Mouse (Mus musculus): ENCODE data around the gene D630045J12Rik. TPM values are rescaled to one million over a fixed set of nuclear protein-coding genes. Genes with fewer than 3 reads are reported as not detected.

D630045J12Rik gene
- polyA plus RNA-seq, 1 experiment: 0.24 TPM

DNA sequence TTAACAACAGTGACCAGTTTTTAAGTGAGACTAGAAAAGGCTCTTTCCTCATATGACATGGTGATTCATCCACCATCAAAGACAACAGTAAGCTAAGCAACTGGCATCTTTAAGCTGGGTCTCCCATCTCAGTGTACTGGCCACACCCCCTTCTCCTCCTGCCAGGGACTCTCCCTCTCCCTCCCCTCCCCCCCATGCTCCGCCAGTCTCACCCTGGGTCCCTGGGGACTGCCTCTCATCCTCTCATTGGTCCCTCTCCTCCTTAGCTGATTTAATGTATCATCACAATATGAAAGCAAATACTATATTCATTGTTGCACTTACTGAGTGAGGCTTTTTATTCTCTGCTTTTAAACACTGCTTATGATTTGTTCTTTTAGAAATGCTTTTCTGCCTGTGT is 29.7 kb downstream of the D630045J12Rik start:
- 0 out of 2 replicates have a peak, but pooled peaks cover 2% of the 10 kb centered on the region for H3K4me1 ChIP-seq (ENCODE audit: control insufficient read depth, insufficient read depth, insufficient read length, low read length)
- H3K4me3 ChIP-seq (ENCODE audit: insufficient read depth, low read depth, low read length): no peak overlapping the region
- H3K27ac ChIP-seq (replicated peaks; ENCODE audit: low read depth, low read length): no peak overlapping the region

DNA sequence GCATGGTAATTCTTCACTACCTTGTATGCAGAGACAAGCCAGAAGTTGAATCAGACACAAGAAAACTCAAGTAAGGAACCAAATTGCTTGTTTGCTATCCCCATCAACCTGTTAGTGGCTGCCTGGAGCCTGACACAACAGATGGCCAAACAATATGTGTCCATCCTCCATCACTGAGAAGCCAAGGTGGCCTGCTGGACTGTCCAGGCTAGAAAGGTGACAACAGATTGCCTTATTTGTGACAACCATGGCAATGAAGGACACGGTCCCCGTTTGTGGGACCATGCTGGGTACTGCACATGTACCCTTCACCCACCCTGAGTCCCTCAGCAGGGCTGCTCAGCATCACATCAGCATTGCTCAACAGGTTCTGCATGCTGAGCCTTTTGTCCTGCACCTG is 34.5 kb downstream of the D630045J12Rik start:
- no peak overlapping the region for H3K4me3 ChIP-seq (ENCODE audit: insufficient read depth, low read depth, low read length)
- no peak overlapping the region for H3K27ac ChIP-seq (replicated peaks; ENCODE audit: low read depth, low read length)
- H3K4me1 ChIP-seq (ENCODE audit: control insufficient read depth, insufficient read depth, insufficient read length, low read length): no peaks in the 10 kb centered on the region

DNA sequence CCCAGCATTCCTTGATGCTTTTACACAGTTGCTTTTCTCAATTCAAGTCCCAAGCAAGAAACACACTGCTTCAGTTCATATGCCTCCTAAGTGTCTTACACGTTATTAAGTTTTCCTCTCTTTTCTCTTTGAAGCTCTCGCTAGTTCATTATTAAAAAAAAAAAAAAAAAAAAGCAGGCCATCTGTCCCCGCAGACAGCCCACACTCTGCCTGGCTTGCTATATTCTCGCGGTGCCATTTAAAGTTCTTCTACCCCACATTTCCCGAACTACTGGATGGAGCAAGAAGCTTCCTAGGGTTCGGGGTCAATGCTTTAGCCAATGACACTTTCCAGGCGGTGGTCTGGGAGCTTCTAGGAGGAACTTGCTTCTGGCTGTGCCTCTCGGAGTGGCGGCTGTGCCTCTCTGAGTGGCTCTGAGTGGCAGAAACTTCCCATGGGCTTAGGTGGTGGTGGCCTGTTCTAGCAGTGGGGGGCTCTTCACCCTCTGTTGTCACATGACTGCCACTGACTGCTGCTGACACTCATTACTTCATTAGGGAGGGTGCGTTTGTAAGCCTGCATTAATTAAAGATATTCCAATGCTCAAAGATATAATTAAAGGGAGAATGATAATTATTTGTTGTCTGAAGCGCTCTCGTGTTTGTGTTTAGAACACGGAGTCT is 38.2 kb downstream of the D630045J12Rik start:
- Histone ChIP-seq H3K4me3 (ENCODE audit: insufficient read depth, low read depth, low read length) (no peak overlapping the region), H3K4me1 (ENCODE audit: control insufficient read depth, insufficient read depth, insufficient read length, low read length) (no peaks in the 10 kb centered on the region), H3K27ac (replicated peaks; ENCODE audit: low read depth, low read length) (no peak overlapping the region)

- no peak overlapping the region for H3K4me3 ChIP-seq (ENCODE audit: insufficient read depth, low read depth, low read length)
- H3K27ac ChIP-seq (replicated peaks; ENCODE audit: low read depth, low read length): no peak overlapping the region
- H3K4me1 ChIP-seq (ENCODE audit: control insufficient read depth, insufficient read depth, insufficient read length, low read length): no peaks in the 10 kb centered on the region
These were observed 46.2 kb downstream of the D630045J12Rik start for GRCm38 (mm10) chr6:38207621-38208020.

DNA sequence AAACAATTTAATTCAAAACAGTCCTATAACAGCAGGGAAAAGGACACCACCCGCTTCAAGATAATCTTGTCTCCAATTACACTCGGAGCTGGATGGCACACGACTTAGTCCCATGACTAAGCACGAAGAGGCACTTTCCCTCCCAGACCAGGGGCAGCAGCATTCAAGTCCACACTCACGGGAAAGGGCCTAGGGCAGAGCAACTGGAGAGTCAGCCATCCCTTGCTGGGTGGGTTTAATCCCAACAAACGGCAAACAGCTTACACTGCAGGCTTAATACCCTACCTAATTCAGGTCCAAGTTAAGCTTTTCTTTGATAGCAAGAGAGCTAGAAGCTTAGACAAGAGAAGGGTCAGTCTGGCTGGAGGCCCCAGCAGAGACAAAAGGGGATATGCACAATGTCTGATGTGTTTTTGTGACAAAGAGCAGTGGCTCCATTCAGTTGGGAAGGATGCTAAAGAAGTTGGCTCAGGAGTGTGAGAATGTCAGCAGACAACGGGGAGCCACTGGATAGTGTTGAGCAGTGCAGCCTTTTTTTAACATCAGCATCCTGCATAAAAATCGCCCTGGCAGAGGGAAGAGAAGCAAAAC is 46.8 kb downstream of the D630045J12Rik start:
- H3K27ac ChIP-seq (replicated peaks; ENCODE audit: low read depth, low read length): no peak overlapping the region
- H3K4me3 ChIP-seq (ENCODE audit: insufficient read depth, low read depth, low read length): no peak overlapping the region
- no peaks in the 10 kb centered on the region for H3K4me1 ChIP-seq (ENCODE audit: control insufficient read depth, insufficient read depth, insufficient read length, low read length)

- Histone ChIP-seq H3K27ac (replicated peaks; ENCODE audit: low read depth, low read length) (no peak overlapping the region), H3K4me1 (ENCODE audit: control insufficient read depth, insufficient read depth, insufficient read length, low read length) (no peaks in the 10 kb centered on the region), H3K4me3 (ENCODE audit: insufficient read depth, low read depth, low read length) (no peak overlapping the region)
These were observed 48.4 kb downstream of the D630045J12Rik start for GRCm38 (mm10) chr6:38205375-38205774.

DNA sequence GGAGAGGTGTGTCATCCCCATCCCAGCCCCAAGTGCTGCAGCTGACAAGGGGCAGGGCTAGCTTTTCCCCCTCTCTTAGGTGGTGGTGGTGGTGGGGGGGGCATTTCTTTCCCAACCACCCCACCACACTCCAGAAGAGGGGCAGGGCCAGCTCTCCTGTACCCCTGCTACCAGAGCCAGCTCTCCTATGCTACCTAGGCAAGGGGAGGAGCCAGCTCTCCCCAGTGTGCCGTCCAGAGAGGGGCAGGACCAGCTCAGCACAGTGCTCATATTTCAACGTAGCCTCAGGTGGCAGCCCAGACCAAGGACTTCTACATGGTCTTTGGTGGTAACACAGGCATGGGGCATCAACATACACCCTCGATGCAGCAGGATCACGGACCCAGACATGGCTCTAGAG is 50.0 kb downstream of the D630045J12Rik start:
- Histone ChIP-seq H3K4me3 (ENCODE audit: insufficient read depth, low read depth, low read length) (no peak overlapping the region), H3K27ac (replicated peaks; ENCODE audit: low read depth, low read length) (no peak overlapping the region), H3K4me1 (ENCODE audit: control insufficient read depth, insufficient read depth, insufficient read length, low read length) (no peaks in the 10 kb centered on the region)

DNA sequence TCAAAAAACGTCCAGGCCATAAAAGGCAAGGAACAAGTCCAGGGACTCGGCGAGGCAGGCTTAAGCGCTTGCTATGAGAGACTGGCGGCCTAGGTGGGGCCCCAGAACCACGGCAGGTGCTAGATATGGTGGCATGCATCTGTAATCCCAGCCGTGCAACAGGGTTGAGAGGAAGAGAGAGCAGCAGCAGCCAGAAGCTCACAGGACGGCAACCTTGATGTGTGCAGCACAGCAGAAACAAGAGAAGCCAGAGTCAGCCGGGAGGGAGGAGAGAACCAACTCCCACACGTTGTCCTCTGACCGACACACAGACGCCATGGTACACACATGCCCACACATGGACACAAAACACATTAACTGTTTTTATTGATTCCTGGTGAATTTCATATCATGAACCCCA is 51.0 kb downstream of the D630045J12Rik start:
- Histone ChIP-seq H3K4me3 (ENCODE audit: insufficient read depth, low read depth, low read length) (no peak overlapping the region), H3K27ac (replicated peaks; ENCODE audit: low read depth, low read length) (no peak overlapping the region), H3K4me1 (ENCODE audit: control insufficient read depth, insufficient read depth, insufficient read length, low read length) (no peaks in the 10 kb centered on the region)

- no peak overlapping the region for H3K27ac ChIP-seq (replicated peaks; ENCODE audit: low read depth, low read length)
- no peaks in the 10 kb centered on the region for H3K4me1 ChIP-seq (ENCODE audit: control insufficient read depth, insufficient read depth, insufficient read length, low read length)
- no peak overlapping the region for H3K4me3 ChIP-seq (ENCODE audit: insufficient read depth, low read depth, low read length)
These were observed 52.3 kb downstream of the D630045J12Rik start for GRCm38 (mm10) chr6:38201495-38201894.

GRCm38 (mm10) chr6:38199599-38199998 is 54.2 kb downstream of the D630045J12Rik start:
- Histone ChIP-seq H3K4me3 (ENCODE audit: insufficient read depth, low read depth, low read length) (no peak overlapping the region), H3K4me1 (ENCODE audit: control insufficient read depth, insufficient read depth, insufficient read length, low read length) (no peaks in the 10 kb centered on the region), H3K27ac (replicated peaks; ENCODE audit: low read depth, low read length) (no peak overlapping the region)

- Histone ChIP-seq H3K4me1 (ENCODE audit: control insufficient read depth, insufficient read depth, insufficient read length, low read length) (no peaks in the 10 kb centered on the region), H3K4me3 (ENCODE audit: insufficient read depth, low read depth, low read length) (no peak overlapping the region), H3K27ac (replicated peaks; ENCODE audit: low read depth, low read length) (no peak overlapping the region)
These were observed 55.1 kb downstream of the D630045J12Rik start for GRCm38 (mm10) chr6:38198727-38199126.

GRCm38 (mm10) chr6:38196266-38197189 is 57.3 kb downstream of the D630045J12Rik start:
- Histone ChIP-seq H3K27ac (replicated peaks; ENCODE audit: low read depth, low read length) (no peak overlapping the region), H3K4me3 (ENCODE audit: insufficient read depth, low read depth, low read length) (no peak overlapping the region)

GRCm38 (mm10) chr6:38195306-38195705 is 58.5 kb downstream of the D630045J12Rik start:
- Histone ChIP-seq H3K4me3 (ENCODE audit: insufficient read depth, low read depth, low read length) (no peak overlapping the region), H3K27ac (replicated peaks; ENCODE audit: low read depth, low read length) (no peak overlapping the region), H3K4me1 (ENCODE audit: control insufficient read depth, insufficient read depth, insufficient read length, low read length) (no peaks in the 10 kb centered on the region)

More at GRCm38 (mm10) chr6:38196266-38197189, 57.3 kb downstream of the D630045J12Rik start:
- H3K4me1 ChIP-seq (ENCODE audit: control insufficient read depth, insufficient read depth, insufficient read length, low read length): no peaks in the 10 kb centered on the region

GRCm38 (mm10) chr6:38194046-38194445 is 59.8 kb downstream of the D630045J12Rik start:
- Histone ChIP-seq H3K4me1 (ENCODE audit: control insufficient read depth, insufficient read depth, insufficient read length, low read length) (no peaks in the 10 kb centered on the region), H3K4me3 (ENCODE audit: insufficient read depth, low read depth, low read length) (no peak overlapping the region), H3K27ac (replicated peaks; ENCODE audit: low read depth, low read length) (no peak overlapping the region)

- no peak overlapping the region for H3K4me3 ChIP-seq (ENCODE audit: insufficient read depth, low read depth, low read length)
- H3K27ac ChIP-seq (replicated peaks; ENCODE audit: low read depth, low read length): no peak overlapping the region
- no peaks in the 10 kb centered on the region for H3K4me1 ChIP-seq (ENCODE audit: control insufficient read depth, insufficient read depth, insufficient read length, low read length)
These were observed 60.9 kb downstream of the D630045J12Rik start for GRCm38 (mm10) chr6:38192952-38193351.

Measured in brown adipose tissue, adult 24 weeks (tissue).